Mouse (Mus musculus): ENCODE results near the gene Cnga3. TPM values are rescaled to one million over a fixed set of nuclear protein-coding genes. Genes with fewer than 3 reads are reported as not detected.
A peak's percentile ranks its signal among the peaks of the same experiment; 100 is the strongest.

Cnga3 gene
- polyA plus RNA-seq, 1 experiment from 2014 or later = not detected

DNA sequence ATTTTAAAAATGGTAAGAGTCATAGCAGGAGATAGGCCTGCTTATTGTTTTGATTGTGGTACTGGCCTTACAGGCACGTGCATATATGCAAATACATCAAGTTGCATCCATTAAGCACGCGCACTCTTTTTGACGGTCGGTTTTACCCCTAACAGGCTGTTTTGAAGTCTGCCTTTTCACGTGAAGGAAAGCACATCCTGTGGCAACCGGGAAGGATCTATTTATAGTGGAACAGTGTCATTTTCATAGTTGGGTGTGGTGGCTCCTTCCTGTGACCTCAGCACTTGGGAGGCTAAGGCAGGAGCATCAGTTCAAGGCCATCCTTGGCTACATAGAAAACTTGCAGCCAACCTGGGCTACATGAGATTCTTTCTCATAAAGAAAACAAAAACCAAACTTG lies 72.3 kb downstream of the Cnga3 start:
- H3K4me3 ChIP-seq (replicated peaks) = no peak overlapping the region
- no peak overlapping the region for H3K4me2 ChIP-seq
- no peaks in the 10 kb centered on the region for H3K4me1 ChIP-seq (replicated peaks)
- H3K9ac ChIP-seq = no peak overlapping the region
- no peak for ATAC-seq (ENCODE audit: low read depth)
- DNase-seq = no peak
- H3K27me3 ChIP-seq = no peaks in the 10 kb centered on the region
- H3K27ac ChIP-seq = no peak overlapping the region
- H3K36me3 ChIP-seq = no peaks in the 10 kb centered on the region
- H3K9me3 ChIP-seq (replicated peaks) = 0 out of 2 replicates have a peak, but pooled peaks cover 5% of the 10 kb centered on the region
- 58% methylated on average over 7 of the region's 7 CpGs for WGBS (ENCODE audit: insufficient replicate concordance)

DNA sequence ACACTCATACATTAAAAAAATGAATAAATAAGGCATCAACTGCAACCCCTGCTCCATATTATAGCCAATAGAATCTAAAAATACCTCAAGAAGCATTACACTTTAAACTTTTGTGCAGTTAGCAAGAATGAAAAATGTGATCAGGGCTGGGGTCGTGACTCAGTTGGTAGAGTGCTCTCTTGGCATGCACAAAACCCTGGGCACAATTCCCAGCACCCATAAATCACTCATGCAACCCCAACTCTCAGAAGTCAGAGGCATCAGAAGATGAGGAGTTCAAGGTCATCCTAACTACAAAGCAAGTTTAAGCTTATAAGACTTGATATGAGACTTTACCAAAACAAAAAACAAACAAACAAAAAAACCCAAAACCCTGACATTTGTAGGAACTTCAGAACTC lies 73.5 kb downstream of the Cnga3 start:
- H3K4me2 ChIP-seq = no peak overlapping the region
- H3K27ac ChIP-seq = no peak overlapping the region
- no peak overlapping the region for H3K4me3 ChIP-seq (replicated peaks)
- DNase-seq = no peak
- 59% methylated on average over 1 of the region's 1 CpGs for WGBS (ENCODE audit: insufficient replicate concordance)
- H3K4me1 ChIP-seq (replicated peaks) = no peaks in the 10 kb centered on the region
- H3K9ac ChIP-seq = no peak overlapping the region
- H3K27me3 ChIP-seq = no peaks in the 10 kb centered on the region
- H3K9me3 ChIP-seq (replicated peaks) = 0 out of 2 replicates have a peak, but pooled peaks cover 5% of the 10 kb centered on the region
- H3K36me3 ChIP-seq = no peaks in the 10 kb centered on the region
- no peak for ATAC-seq (ENCODE audit: low read depth)

- no peak overlapping the region for H3K4me3 ChIP-seq (replicated peaks)
- 0 out of 2 replicates have a peak, but pooled peaks cover 5% of the 10 kb centered on the region for H3K9me3 ChIP-seq (replicated peaks)
- H3K4me1 ChIP-seq (replicated peaks) = no peaks in the 10 kb centered on the region
- no peaks in the 10 kb centered on the region for H3K27me3 ChIP-seq
- ATAC-seq (ENCODE audit: low read depth) = no peak
- no peak for DNase-seq
- H3K9ac ChIP-seq = no peak overlapping the region
- no peak overlapping the region for H3K27ac ChIP-seq
- H3K4me2 ChIP-seq = no peak overlapping the region
- 76% methylated on average over 11 of the region's 11 CpGs for WGBS (ENCODE audit: insufficient replicate concordance)
- no peaks in the 10 kb centered on the region for H3K36me3 ChIP-seq
Measured at GRCm38 (mm10) chr1:37288181-37288935, 74.1 kb downstream of the Cnga3 start.

GRCm38 (mm10) chr1:37288941-37289340 lies 74.7 kb downstream of the Cnga3 start:
- Histone ChIP-seq H3K4me2 (no peak overlapping the region), H3K27ac (no peak overlapping the region), H3K36me3 (no peaks in the 10 kb centered on the region), H3K4me3 (replicated peaks) (no peak overlapping the region), H3K9ac (no peak overlapping the region), H3K9me3 (replicated peaks) (no peaks in the 10 kb centered on the region), H3K27me3 (no peaks in the 10 kb centered on the region), H3K4me1 (replicated peaks) (no peaks in the 10 kb centered on the region)
- WGBS (ENCODE audit: insufficient replicate concordance) = 68% methylated on average over 7 of the region's 7 CpGs
- no peak for DNase-seq
- ATAC-seq (ENCODE audit: low read depth) = no peak

GRCm38 (mm10) chr1:37296414-37296813 lies 82.2 kb downstream of the Cnga3 start:
- WGBS (ENCODE audit: insufficient replicate concordance) = 38% methylated on average over 1 of the region's 1 CpGs
- no peak overlapping the region for H3K4me3 ChIP-seq (replicated peaks)

DNA sequence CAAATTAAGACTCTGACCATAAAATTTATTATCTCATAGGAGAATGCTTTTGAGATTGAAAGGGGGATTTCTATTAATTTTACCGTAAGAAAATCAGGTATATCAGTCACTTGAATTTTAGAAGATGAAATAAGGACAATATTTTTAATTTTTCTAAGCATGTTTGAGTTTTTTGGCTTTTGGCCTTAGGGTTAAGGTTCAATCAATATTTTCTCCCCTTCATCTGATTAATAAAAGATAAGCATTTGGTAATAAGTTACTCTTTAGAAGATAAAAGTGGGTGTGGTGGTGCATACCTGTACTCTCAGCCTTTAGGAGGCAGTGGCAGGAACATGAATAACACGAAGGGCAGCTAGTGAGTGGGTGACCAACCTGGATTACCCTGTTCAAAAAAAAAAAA lies 84.7 kb downstream of the Cnga3 start:
- H3K4me1 ChIP-seq (replicated peaks) = peaks cover 28% of the 10 kb centered on the region
- ATAC-seq (ENCODE audit: low read depth) (no peak), DNase-seq (no peak)
- peaks cover 16% of the 10 kb centered on the region; the same call in 1 of the 2 replicates for H3K27me3 ChIP-seq
- H3K36me3 ChIP-seq = no peaks in the 10 kb centered on the region
- no peak overlapping the region for H3K4me2 ChIP-seq
- H3K9ac ChIP-seq = no peak overlapping the region
- H3K27ac ChIP-seq = no peak overlapping the region
- H3K9me3 ChIP-seq (replicated peaks) = no peaks in the 10 kb centered on the region
- 78% methylated on average over 2 of the region's 2 CpGs for WGBS (ENCODE audit: insufficient replicate concordance)
- no peak overlapping the region for H3K4me3 ChIP-seq (replicated peaks)

More at GRCm38 (mm10) chr1:37296414-37296813, 82.2 kb downstream of the Cnga3 start:
- Histone ChIP-seq H3K9ac (no peak overlapping the region), H3K4me1 (replicated peaks) (peaks cover 14% of the 10 kb centered on the region), H3K27me3 (peaks cover 13% of the 10 kb centered on the region; the same call in 1 of the 2 replicates), H3K27ac (no peak overlapping the region), H3K4me2 (no peak overlapping the region), H3K9me3 (replicated peaks) (no peaks in the 10 kb centered on the region), H3K36me3 (no peaks in the 10 kb centered on the region)
- DNase-seq (no peak), ATAC-seq (ENCODE audit: low read depth) (no peak)

GRCm38 (mm10) chr1:37299540-37300491 lies 85.6 kb downstream of the Cnga3 start, which contains the start of gene Inpp4a:
Gene Inpp4a, plus strand, starts transcription at chr1:37299865.
- 1% methylated on average over 77 of the region's 77 CpGs for WGBS (ENCODE audit: insufficient replicate concordance)
- peak; percentile 92 for ATAC-seq (ENCODE audit: low read depth)
- Histone ChIP-seq H3K9ac (peak within 1 kb of the TSS; percentile 82), H3K4me1 (replicated peaks) (peaks cover 28% of the 10 kb centered on the region), H3K9me3 (replicated peaks) (no peaks in the 10 kb centered on the region), H3K27ac (no peak within 1 kb of the TSS; the same call in 1 of the 2 replicates), H3K4me2 (peak within 1 kb of the TSS; percentile 99), H3K4me3 (replicated peaks) (peak within 1 kb of the TSS; percentile 82), H3K27me3 (peaks cover 16% of the 10 kb centered on the region; the same call in 1 of the 2 replicates), H3K36me3 (no peaks in the 10 kb centered on the region)
- peak; percentile 86 for DNase-seq

DNA sequence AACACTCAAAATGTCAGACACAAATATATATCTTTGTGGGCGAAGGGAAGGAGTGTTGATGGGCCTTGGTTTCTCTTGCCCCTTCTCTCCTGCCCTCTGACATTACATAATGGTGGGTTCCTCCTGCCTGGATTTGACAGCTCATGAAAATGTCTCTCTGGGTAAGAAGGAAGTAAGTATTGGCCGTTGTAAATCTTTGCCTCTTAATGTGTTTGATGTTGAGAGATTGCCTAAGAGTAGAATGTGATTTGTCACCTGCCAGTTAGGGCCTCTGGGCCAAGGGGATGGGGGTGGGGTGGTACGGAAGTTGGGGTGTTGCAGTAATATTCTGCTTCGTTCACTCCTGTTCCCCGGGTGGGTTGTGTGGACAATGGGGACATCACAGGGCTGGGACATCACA lies 86.4 kb downstream of the Cnga3 start:
- Histone ChIP-seq H3K36me3 (no peaks in the 10 kb centered on the region), H3K27ac (no peak overlapping the region), H3K9ac (peak overlapping the region; percentile 82; the same call in 1 of the 2 replicates), H3K4me2 (peak overlapping the region; percentile 99), H3K27me3 (peaks cover 16% of the 10 kb centered on the region; the same call in 1 of the 2 replicates), H3K4me3 (replicated peaks) (peak overlapping the region; percentile 82), H3K9me3 (replicated peaks) (no peaks in the 10 kb centered on the region), H3K4me1 (replicated peaks) (peaks cover 28% of the 10 kb centered on the region)
- WGBS (ENCODE audit: insufficient replicate concordance) = 36% methylated on average over 5 of the region's 5 CpGs
- DNase-seq = no peak
- no peak for ATAC-seq (ENCODE audit: low read depth)

GRCm38 (mm10) chr1:37302801-37303200 lies 88.6 kb downstream of the Cnga3 start:
- H3K4me3 ChIP-seq (replicated peaks) = no peak overlapping the region
- WGBS (ENCODE audit: insufficient replicate concordance) = 19% methylated on average over 3 of the region's 3 CpGs
- DNase-seq = no peak
- no peak overlapping the region for H3K4me2 ChIP-seq
- H3K36me3 ChIP-seq = no peaks in the 10 kb centered on the region
- ATAC-seq (ENCODE audit: low read depth) = no peak
- H3K27me3 ChIP-seq = peaks cover 16% of the 10 kb centered on the region; the same call in 1 of the 2 replicates
- no peaks in the 10 kb centered on the region for H3K9me3 ChIP-seq (replicated peaks)
- no peak overlapping the region for H3K27ac ChIP-seq
- H3K9ac ChIP-seq = no peak overlapping the region
- H3K4me1 ChIP-seq (replicated peaks) = peaks cover 33% of the 10 kb centered on the region

GRCm38 (mm10) chr1:37305691-37306287 lies 91.6 kb downstream of the Cnga3 start:
- Histone ChIP-seq H3K4me3 (replicated peaks) (no peak overlapping the region), H3K27ac (no peak overlapping the region), H3K36me3 (no peaks in the 10 kb centered on the region), H3K27me3 (peaks cover 8% of the 10 kb centered on the region; the same call in 1 of the 2 replicates), H3K4me1 (replicated peaks) (peaks cover 32% of the 10 kb centered on the region), H3K9ac (no peak overlapping the region), H3K9me3 (replicated peaks) (no peaks in the 10 kb centered on the region), H3K4me2 (no peak overlapping the region)
- WGBS (ENCODE audit: insufficient replicate concordance) = 66% methylated on average over 9 of the region's 9 CpGs
- ATAC-seq (ENCODE audit: low read depth) (no peak), DNase-seq (no peak)

- Histone ChIP-seq H3K36me3 (no peaks in the 10 kb centered on the region), H3K4me3 (replicated peaks) (no peak overlapping the region), H3K4me1 (replicated peaks) (peaks cover 25% of the 10 kb centered on the region), H3K9me3 (replicated peaks) (no peaks in the 10 kb centered on the region), H3K4me2 (no peak overlapping the region), H3K27me3 (no peaks in the 10 kb centered on the region), H3K27ac (no peak overlapping the region), H3K9ac (no peak overlapping the region)
- DNase-seq = peak; percentile 4
- WGBS (ENCODE audit: insufficient replicate concordance) = 63% methylated on average over 2 of the region's 2 CpGs
- 0 out of 2 replicates have a peak, but pooled peaks have one; percentile 29 for ATAC-seq (ENCODE audit: low read depth)
Measured at GRCm38 (mm10) chr1:37307586-37307985, 93.4 kb downstream of the Cnga3 start.
